Mouse (Mus musculus) frontal cortex, adult (tissue): ENCODE data around the gene Mxi1.
A peak's percentile ranks its signal among the peaks of the same experiment; 100 is the strongest.

Experiments used
- ATAC-seq: cut with Nextera tagmentation; 2 replicates; pipeline ENCODE4 v1.9.2; 2017; ENCODE audit warnings: mild to moderate bottlenecking, moderate library complexity, mixed read lengths; ENCODE audit not compliant: low TSS enrichment

The Mxi1 gene

GRCm38 (mm10) chr19:53397451-53398233, 87.3 kb downstream of the Mxi1 start:
- no peak for ATAC-seq

GRCm38 (mm10) chr19:53399213-53399612, 88.9 kb downstream of the Mxi1 start:
- no peak for ATAC-seq

GRCm38 (mm10) chr19:53400332-53401110, 90.2 kb downstream of the Mxi1 start:
- no peak for ATAC-seq

- no peak for ATAC-seq
These were observed 92.6 kb downstream of the Mxi1 start for GRCm38 (mm10) chr19:53402741-53403432.

- no peak for ATAC-seq
These were observed 94.0 kb downstream of the Mxi1 start for GRCm38 (mm10) chr19:53404219-53404836.

GRCm38 (mm10) chr19:53404837-53405356, 94.6 kb downstream of the Mxi1 start:
- no peak for ATAC-seq

GRCm38 (mm10) chr19:53405810-53406209, 95.5 kb downstream of the Mxi1 start:
- no peak for ATAC-seq

- ATAC-seq = no peak
These were observed 97.0 kb downstream of the Mxi1 start for GRCm38 (mm10) chr19:53407350-53407749.

GRCm38 (mm10) chr19:53408398-53408797, 98.1 kb downstream of the Mxi1 start:
- no peak for ATAC-seq

GRCm38 (mm10) chr19:53409663-53410307, 99.5 kb downstream of the Mxi1 start:
- ATAC-seq = no peak

GRCm38 (mm10) chr19:53412149-53412848, 102.0 kb downstream of the Mxi1 start:
- ATAC-seq = peak; percentile 64

GRCm38 (mm10) chr19:53413617-53414380, 103.5 kb downstream of the Mxi1 start:
- no peak for ATAC-seq

- no peak for ATAC-seq
These were observed 104.3 kb downstream of the Mxi1 start for GRCm38 (mm10) chr19:53414650-53415049.

- ATAC-seq = peak; percentile 78
These were observed 104.9 kb downstream of the Mxi1 start for GRCm38 (mm10) chr19:53415198-53415597.

- no peak for ATAC-seq
These were observed 109.5 kb downstream of the Mxi1 start for GRCm38 (mm10) chr19:53419834-53420233.

- peak; percentile 87 for ATAC-seq
These were observed 110.7 kb downstream of the Mxi1 start for GRCm38 (mm10) chr19:53420924-53421582.

GRCm38 (mm10) chr19:53421583-53422188, 111.4 kb downstream of the Mxi1 start:
- no peak for ATAC-seq

GRCm38 (mm10) chr19:53422358-53423308, 112.3 kb downstream of the Mxi1 start:
- ATAC-seq = no peak
